Mouse (Mus musculus) lung, postnatal 0 days (tissue): ENCODE results near the gene Mitd1.

Experiments used
- CTCF ChIP-seq: IDR thresholded peaks from 2 replicates; pipeline ENCODE4 v1.5.1; 2016; ENCODE audit warnings: antibody characterized with exemption, mild to moderate bottlenecking
- EP300 ChIP-seq: IDR thresholded peaks from 2 replicates; pipeline ENCODE4 v1.6.1; 2016; ENCODE audit warnings: antibody characterized with exemption, mild to moderate bottlenecking, control low read depth

- TF ChIP-seq CTCF (no peak), EP300 (no peak)
These were observed 22.5 kb upstream of the Mitd1 start for GRCm38 (mm10) chr1:37912751-37913150.
